Mouse (Mus musculus) megakaryocyte-erythroid progenitor cell, adult 5-6 weeks (primary cell): ENCODE measurements around the gene Noto. TPM values are rescaled to one million over a fixed set of nuclear protein-coding genes. Genes with fewer than 3 reads are reported as not detected.
"Not testable (repeated sequence)": the region's sequence is repeated elsewhere in the genome, so short reads cannot be mapped to it uniquely, and the experiment has no call there.

Experiments used
- ATAC-seq: replicated peaks from 2 replicates; pipeline ENCODE4 v1.8.0; 2016; ENCODE audit warnings: mild to moderate bottlenecking, inconsistent platforms; ENCODE audit not compliant: severe bottlenecking, poor library complexity, low FRiP score, low TSS enrichment
- total RNA-seq, 2 experiments: library from RNA; stranded (forward) in 1 of 2; stranded (reverse) in 1 of 2; fragments of 200-1000, 215-1000 nt in 1 of 2; fragments of >200 nt in 1 of 2; fragmentation: Nextera tagmentation in 1 of 2; gene quantifications; 2 replicates each; pipeline ENCODE4 v1.2.3; 2014 to 2017

Gene Noto
- total RNA-seq, 2 experiments from 2014 or later, result not detected

GRCm38 (mm10) chr6:85415829-85416228 lies 7.9 kb upstream of the Noto start:
- ATAC-seq, result no peak

- ATAC-seq, result no peak
These were observed 4.5 kb upstream of the Noto start for GRCm38 (mm10) chr6:85419150-85419549.

GRCm38 (mm10) chr6:85431274-85431841 lies 7.7 kb downstream of the Noto start:
- ATAC-seq, result no peak

- peak; percentile 93 for ATAC-seq
These were observed 8.3 kb downstream of the Noto start, which contains the start of gene Smyd5 for GRCm38 (mm10) chr6:85431842-85432431. Gene Smyd5 (plus strand): TSS chr6:85431989.

- no peak for ATAC-seq
These were observed 10.2 kb downstream of the Noto start for GRCm38 (mm10) chr6:85433865-85434264.

GRCm38 (mm10) chr6:85436204-85436603 lies 12.5 kb downstream of the Noto start:
- no peak for ATAC-seq

GRCm38 (mm10) chr6:85436631-85437030 lies 12.9 kb downstream of the Noto start:
- no peak for ATAC-seq

GRCm38 (mm10) chr6:85441142-85441541 lies 17.5 kb downstream of the Noto start:
- no peak for ATAC-seq

GRCm38 (mm10) chr6:85443488-85444233 lies 20.0 kb downstream of the Noto start:
- no peak for ATAC-seq

GRCm38 (mm10) chr6:85444266-85444965 lies 20.7 kb downstream of the Noto start:
- ATAC-seq, result no peak

- ATAC-seq, result no peak
These were observed 21.6 kb downstream of the Noto start for GRCm38 (mm10) chr6:85445286-85445685.

- no peak for ATAC-seq
These were observed 23.7 kb downstream of the Noto start for GRCm38 (mm10) chr6:85447351-85447750.

- ATAC-seq, result not testable (repeated sequence)
These were observed 26.5 kb downstream of the Noto start for GRCm38 (mm10) chr6:85450140-85450539.

GRCm38 (mm10) chr6:85450697-85451663 lies 27.3 kb downstream of the Noto start, which contains the start of gene Cct7:
Gene Cct7 (plus strand): TSS chr6:85451514.
- ATAC-seq, result peak; percentile 84

GRCm38 (mm10) chr6:85451664-85452410 lies 28.2 kb downstream of the Noto start, which contains the start of gene Pradc1:
Gene Pradc1 (minus strand): TSS chr6:85451970.
- ATAC-seq, result peak; percentile 59

GRCm38 (mm10) chr6:85452411-85452665 lies 28.7 kb downstream of the Noto start:
- no peak for ATAC-seq

- peak; percentile 17; the same call in 1 of the 2 replicates for ATAC-seq
These were observed 29.1 kb downstream of the Noto start for GRCm38 (mm10) chr6:85452816-85453215.

GRCm38 (mm10) chr6:85459621-85460020 lies 35.9 kb downstream of the Noto start:
- ATAC-seq, result no peak
